ENCODE assay signal across 8 mouse cellular contexts in the genomic region with DNA sequence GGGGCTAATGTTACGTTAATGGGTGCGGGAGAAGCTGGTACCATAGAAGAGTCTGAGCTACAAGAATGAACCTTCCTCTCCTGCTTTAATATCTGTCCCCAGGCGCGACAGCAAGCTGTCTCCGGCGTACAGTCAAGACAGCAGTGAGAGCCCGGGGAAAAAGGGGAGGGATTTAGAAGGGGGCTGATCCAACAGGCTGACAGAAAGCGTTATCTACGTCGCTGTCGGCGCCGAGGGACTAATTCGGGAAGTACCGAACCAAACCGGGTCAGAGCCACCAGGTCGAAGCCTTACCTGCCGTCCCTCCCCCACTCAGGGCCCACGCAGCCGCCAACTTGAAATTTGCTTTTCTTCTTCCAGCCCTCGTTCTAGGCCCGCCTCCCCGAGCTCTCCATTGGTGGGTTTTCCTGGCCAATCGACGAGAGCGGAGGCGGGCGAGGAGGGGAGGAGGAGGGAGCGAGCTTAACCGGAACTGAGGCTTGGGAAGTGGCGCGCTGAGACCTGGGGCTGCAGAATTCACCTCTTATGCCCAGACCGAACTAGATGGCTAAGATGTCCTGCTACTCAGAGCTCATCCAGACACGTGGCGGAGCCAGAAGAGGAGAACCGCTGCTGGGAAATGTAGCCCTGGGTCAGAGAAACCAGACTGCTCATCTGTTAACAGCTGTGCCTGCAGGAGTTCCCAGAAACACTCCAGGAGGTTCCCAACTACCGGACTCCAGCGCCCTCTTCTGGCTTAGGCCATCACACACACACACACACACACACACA. TPM values are rescaled to one million over a fixed set of nuclear protein-coding genes. Genes with fewer than 3 reads are reported as not detected.
DNase-seq lines count a peak whose midpoint lies in the region; ATAC-seq lines count a peak whose summit lies in the region.

TSS of gene Polr3gl (minus strand) at position 392 of the 771 bp plus-strand sequence.

- H3K27ac ChIP-seq in embryonic facial prominence, embryonic 14.5 days (replicated peaks; ENCODE audit: low read depth, low read length) = peak within 1 kb of the TSS; percentile 63; the same call in 1 of the 2 replicates
- peak within 1 kb of the TSS; percentile 89 for H3K27ac ChIP-seq in limb, embryonic 15.5 days

- H3K9ac ChIP-seq in embryonic facial prominence, embryonic 14.5 days (ENCODE audit: low read depth, low read length) = peak within 1 kb of the TSS; percentile 80
- H3K9ac ChIP-seq in limb, embryonic 15.5 days = peak within 1 kb of the TSS; percentile 58

- H3K4me1 ChIP-seq in embryonic facial prominence, embryonic 14.5 days (ENCODE audit: control insufficient read depth, insufficient read depth, low read length) = peaks cover 24% of the 10 kb centered on the region
- peaks cover 39% of the 10 kb centered on the region for H3K4me1 ChIP-seq in limb, embryonic 15.5 days

- WGBS in embryonic facial prominence, embryonic 14.5 days = under 1% methylated on average over 36 of the region's 38 CpGs
- WGBS in limb, embryonic 15.5 days = under 1% methylated on average over 38 of the region's 38 CpGs

- peaks cover 7% of the 10 kb centered on the region for H3K27me3 ChIP-seq in embryonic facial prominence, embryonic 14.5 days (replicated peaks; ENCODE audit: control insufficient read depth, insufficient read depth, low read length)
- H3K27me3 ChIP-seq in limb, embryonic 15.5 days = peaks cover 5% of the 10 kb centered on the region; the same call in 1 of the 2 replicates

- ATAC-seq in embryonic facial prominence, embryonic 14.5 days (ENCODE audit: low read depth) = peak; percentile 91
- peak; percentile 87 for ATAC-seq in limb, embryonic 15.5 days (ENCODE audit: insufficient number of reproducible peaks, low FRiP score, low TSS enrichment, low read depth)

- H3K4me2 ChIP-seq in embryonic facial prominence, embryonic 14.5 days (ENCODE audit: low read depth, low read length) = peak within 1 kb of the TSS; percentile 70
- peak within 1 kb of the TSS; percentile 75 for H3K4me2 ChIP-seq in limb, embryonic 15.5 days

- H3K36me3 ChIP-seq in embryonic facial prominence, embryonic 14.5 days (ENCODE audit: control insufficient read depth, insufficient read depth, low read length) = no peaks in the 10 kb centered on the region
- H3K36me3 ChIP-seq in limb, embryonic 15.5 days = no peaks in the 10 kb centered on the region

- no peaks in the 10 kb centered on the region for H3K9me3 ChIP-seq in embryonic facial prominence, embryonic 14.5 days (ENCODE audit: control insufficient read depth, low read length)
- H3K9me3 ChIP-seq in limb, embryonic 15.5 days = no peaks in the 10 kb centered on the region

- H3K4me3 ChIP-seq in embryonic facial prominence, embryonic 14.5 days (ENCODE audit: low read depth, low read length) = peak within 1 kb of the TSS; percentile 72
- peak within 1 kb of the TSS; percentile 75 for H3K4me3 ChIP-seq in limb, embryonic 15.5 days

- DNase-seq in 3T3-L1 (ENCODE audit: low read depth, low spot score) = peak; percentile 94
- DNase-seq in adrenal gland, postnatal 4 days (ENCODE audit: low spot score in 2 of 2) = peak; percentile 81 to 91
- peak; percentile 97 for DNase-seq in embryonic facial prominence, embryonic 14.5 days (ENCODE audit: low spot score)
- peak; percentile 94 for DNase-seq in heart, adult 8-10 months (ENCODE audit: low spot score)
- peak; percentile 96 for DNase-seq in kidney, adult 9 months
- DNase-seq in monocyte, adult 2 months (ENCODE audit: low read depth in 1 of 2, low spot score in 2 of 2) = peak; percentile 75 to 84
- peak; percentile 93 to 95 for DNase-seq in spleen, postnatal 36 days (ENCODE audit: low spot score in 2 of 2)

RNA-seq across cellular contexts. Expression of gene Polr3gl, which starts in this region (rescaled TPM):
- total RNA-seq in adrenal gland, postnatal 4 days (2021) = 10 to 100 TPM; 37.6 to 37.8 TPM
- 8.9 and 11.0 TPM in 2 replicates for polyA plus RNA-seq in embryonic facial prominence, embryonic 14.5 days (2014; fragmentation: Nextera tagmentation; extraction: Ambion mirVana)
- total RNA-seq in heart, adult 8-10 months (2022) = 10 to 100 TPM; 31.7 to 35.2 (median 34.7) TPM
- polyA plus RNA-seq in limb, embryonic 15.5 days (2015; fragmentation: Nextera tagmentation; extraction: Ambion mirVana) = 38.9 and 42.0 TPM in 2 replicates

Comparison
In these comparisons a context has a peak if more than half of its experiments do, and no peak if none do; other contexts are left out.
1. Peak in every context shown above with its lines: DNase-seq, ATAC-seq, H3K4me3 ChIP-seq and H3K27ac ChIP-seq.